Mouse (Mus musculus): Measurements from ENCODE around the gene Ubr3.

The Ubr3 gene

DNA sequence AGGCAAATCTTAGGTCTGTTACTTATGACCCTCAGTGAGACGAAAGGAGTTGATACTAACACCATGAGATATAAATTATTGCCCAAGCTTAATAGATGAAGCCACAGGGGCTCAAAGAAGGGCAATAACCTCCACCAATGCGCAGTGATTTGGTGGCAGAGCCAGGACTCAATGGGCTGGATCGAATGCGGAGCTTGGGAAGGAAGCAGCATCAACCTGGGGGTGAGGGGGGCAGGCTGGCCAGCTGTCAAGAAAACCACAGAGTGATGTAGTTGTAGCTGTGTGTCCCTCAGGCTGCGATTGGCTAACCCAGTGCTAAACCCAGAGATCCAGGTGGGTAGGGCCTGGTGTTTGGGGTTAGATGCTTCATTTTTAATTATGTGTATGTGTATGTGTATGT is 137.8 kb downstream of the Ubr3 start:
- DNase-seq (ENCODE audit: low spot score in 2 of 2), result no peak

GRCm38 (mm10) chr2:70035358-70035757 is 138.3 kb downstream of the Ubr3 start:
- DNase-seq (ENCODE audit: low spot score in 2 of 2), result no peak

DNA sequence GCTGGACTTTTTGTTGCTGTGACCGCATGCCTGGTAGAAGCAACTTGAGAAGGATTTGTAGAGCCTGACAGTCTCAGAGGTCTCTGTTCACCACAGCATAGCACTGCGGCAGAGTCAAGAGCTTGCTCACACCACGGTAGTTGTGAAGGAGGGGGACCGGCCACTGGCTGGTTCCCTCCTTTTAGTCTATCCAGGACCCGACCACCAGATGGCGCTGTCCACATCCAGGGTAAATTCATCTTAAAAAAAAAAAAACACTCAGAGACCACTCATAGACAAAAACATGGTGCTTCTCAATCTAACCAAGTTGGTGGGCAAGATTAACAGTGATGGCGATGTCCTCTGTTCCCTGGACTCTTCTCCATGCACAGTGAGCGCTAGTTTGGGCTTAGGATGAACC is 140.2 kb downstream of the Ubr3 start:
- DNase-seq (ENCODE audit: low spot score in 2 of 2), result peak; percentile 31 to 81

DNA sequence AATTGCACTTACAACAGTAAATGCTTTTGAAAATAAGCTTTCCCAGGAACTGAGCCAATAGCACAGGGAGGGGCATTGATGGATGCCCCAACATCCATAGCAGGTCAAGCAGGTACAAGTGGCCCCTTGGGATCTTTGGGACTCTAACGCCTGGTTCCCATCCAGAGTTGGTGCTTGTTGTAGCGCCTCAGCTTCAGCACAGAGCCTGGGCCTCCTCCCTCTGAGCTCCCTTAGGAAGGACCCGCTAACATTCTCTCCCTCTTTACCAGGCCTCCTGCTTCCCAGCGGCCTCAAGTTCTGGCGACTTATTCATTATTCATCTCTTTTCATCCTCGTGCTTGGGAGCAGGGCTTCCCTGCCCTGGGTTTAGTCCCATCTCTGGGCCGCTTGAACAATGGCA is 141.7 kb downstream of the Ubr3 start, which contains the start of gene Myo3b:
Myo3b (plus strand) TSS at position 375 of the 400 bp plus-strand sequence.
- DNase-seq (ENCODE audit: low spot score in 2 of 2), result no peak

- DNase-seq (ENCODE audit: low spot score in 2 of 2), result no peak
Measured at GRCm38 (mm10) chr2:70044466-70044865, 147.4 kb downstream of the Ubr3 start.

GRCm38 (mm10) chr2:70047868-70048267 is 150.8 kb downstream of the Ubr3 start:
- DNase-seq (ENCODE audit: low spot score in 2 of 2), result no peak

DNA sequence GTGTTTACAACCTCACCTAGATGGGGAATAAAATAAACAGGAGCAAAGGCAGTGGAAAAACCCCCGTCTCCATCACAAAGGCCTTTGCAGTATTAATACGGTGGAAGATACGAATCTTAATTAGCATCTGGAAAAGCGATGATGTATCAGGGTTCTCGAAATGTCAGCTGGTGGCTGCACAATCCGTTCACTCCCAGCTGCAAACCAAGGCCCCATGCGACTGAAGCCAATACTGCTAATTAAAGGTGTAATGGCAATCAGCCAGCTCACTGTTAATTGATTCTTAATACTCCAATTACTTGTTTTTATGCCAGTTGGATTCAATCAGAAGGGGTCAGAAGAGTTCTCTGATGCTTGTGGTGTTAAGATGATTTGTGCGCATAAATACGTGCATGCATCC is 156.8 kb downstream of the Ubr3 start:
- peak in 1 of 2 experiments; percentile 7 for DNase-seq (ENCODE audit: low spot score in 2 of 2)

DNA sequence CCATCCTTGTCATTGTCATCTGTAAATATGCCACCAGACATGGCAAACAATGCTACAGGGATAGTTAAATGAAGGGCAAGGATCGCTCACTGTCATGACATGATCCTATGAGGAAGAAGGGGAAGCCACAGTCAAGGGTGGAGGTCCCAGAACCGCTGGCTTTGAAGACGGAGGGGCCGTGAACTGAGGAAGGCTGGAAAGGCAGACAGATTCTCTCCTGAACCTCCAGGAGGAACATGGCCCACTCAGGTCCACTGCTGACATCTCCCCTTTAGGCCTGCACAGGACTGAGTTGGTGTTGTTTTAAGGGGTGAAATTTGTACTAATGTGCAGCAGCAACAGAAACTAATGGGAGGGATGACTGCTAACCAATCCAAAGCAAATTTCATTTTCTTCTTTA is 161.2 kb downstream of the Ubr3 start:
- DNase-seq (ENCODE audit: low spot score in 2 of 2), result peak in 1 of 2 experiments; percentile 33

DNA sequence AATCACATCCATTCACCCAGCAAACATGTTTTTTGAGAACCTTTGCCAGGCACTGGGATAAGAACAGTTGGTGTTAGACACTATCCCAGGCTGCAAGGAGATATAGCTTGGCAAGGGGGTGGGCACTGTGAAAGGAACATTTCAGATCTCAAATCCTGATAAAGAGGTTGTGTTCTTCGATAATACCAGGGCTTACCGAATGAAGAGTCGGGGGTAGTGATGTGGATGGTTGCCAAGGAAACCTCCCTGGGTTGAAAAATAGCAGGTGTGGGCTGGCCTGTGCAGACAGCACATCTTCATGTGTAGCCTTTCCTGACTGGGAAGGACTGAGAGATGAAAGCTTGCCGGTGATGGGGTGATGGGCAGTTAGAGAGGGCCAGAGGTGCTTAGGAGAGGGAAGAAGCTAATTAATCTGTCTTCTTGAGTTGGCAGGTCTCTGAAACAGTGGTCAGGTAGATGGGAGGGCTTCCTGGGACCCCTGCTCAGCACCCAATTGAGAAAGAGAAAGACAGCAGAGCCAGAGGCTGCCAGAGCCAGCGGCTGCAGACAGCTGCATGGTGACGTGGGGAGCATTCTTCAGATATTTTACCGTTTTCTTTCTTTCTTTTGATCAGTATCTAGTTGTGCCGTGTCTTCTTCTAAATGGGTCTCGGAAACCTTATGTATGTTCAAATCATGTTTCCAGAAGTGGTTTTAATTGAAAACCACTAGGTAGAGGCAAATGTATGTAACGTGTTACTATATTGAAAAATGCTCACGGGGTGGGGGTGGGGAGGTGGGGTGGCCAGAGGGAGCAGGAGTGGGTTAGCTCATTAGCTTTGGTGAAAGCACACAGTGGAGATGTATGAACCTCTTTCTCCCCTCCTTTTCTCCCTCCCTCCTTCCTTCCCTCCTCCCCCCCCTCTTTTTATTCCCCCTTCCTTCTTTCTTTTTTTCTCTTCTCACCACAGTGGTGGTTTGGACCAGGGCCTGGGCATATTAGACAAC is 163.6 kb downstream of the Ubr3 start:
- peak in 1 of 2 experiments; percentile 34 for DNase-seq (ENCODE audit: low spot score in 2 of 2)

GRCm38 (mm10) chr2:70065116-70065515 is 168.1 kb downstream of the Ubr3 start:
- no peak for DNase-seq (ENCODE audit: low spot score in 2 of 2)

GRCm38 (mm10) chr2:70065729-70066300 is 168.8 kb downstream of the Ubr3 start:
- DNase-seq (ENCODE audit: low spot score in 2 of 2), result no peak

GRCm38 (mm10) chr2:70066338-70067022 is 169.4 kb downstream of the Ubr3 start:
- DNase-seq (ENCODE audit: low spot score in 2 of 2), result no peak

GRCm38 (mm10) chr2:70069861-70070260 is 172.8 kb downstream of the Ubr3 start:
- no peak for DNase-seq (ENCODE audit: low spot score in 2 of 2)

Data from spleen, postnatal 4 days (tissue).